Mouse (Mus musculus) hindbrain, embryonic 16.5 days (tissue): ENCODE data around the gene Ttll9. TPM values are rescaled to one million over a fixed set of nuclear protein-coding genes. Genes with fewer than 3 reads are reported as not detected.

Source experiments
- ATAC-seq: fragments of 200-750 bp; cut with Nextera tagmentation; 2 replicates; pipeline ENCODE4 v1.8.0; 2017; ENCODE audit warnings: moderate TSS enrichment, moderate library complexity
- H3K27ac ChIP-seq: fragments of 300-500 bp; sonication (generic); 2 replicates; pipeline ENCODE4 v1.5.1; 2014; ENCODE audit warnings: low read depth, mild to moderate bottlenecking, control low read depth, low read length, moderate library complexity
- H3K27me3 ChIP-seq: fragments of 300-500 bp; sonication (generic); replicated peaks from 2 replicates; pipeline ENCODE4 v1.6.1; 2014; ENCODE audit warnings: low read length; ENCODE audit not compliant: control insufficient read depth, insufficient read depth
- H3K36me3 ChIP-seq: fragments of 300-500 bp; sonication (generic); 2 replicates; pipeline ENCODE4 v1.6.1; 2014; ENCODE audit warnings: mild to moderate bottlenecking, low read length, moderate library complexity, mixed read lengths; ENCODE audit not compliant: control insufficient read depth, insufficient read depth
- H3K4me1 ChIP-seq: fragments of 300-500 bp; sonication (generic); 2 replicates; pipeline ENCODE4 v1.6.1; 2014; ENCODE audit warnings: low read depth, low read length; ENCODE audit not compliant: control insufficient read depth, insufficient read depth
- H3K4me2 ChIP-seq: fragments of 300-500 bp; sonication (generic); 2 replicates; pipeline ENCODE4 v1.6.1; 2014; ENCODE audit warnings: mild to moderate bottlenecking, low read length, control low read depth, moderate library complexity
- H3K4me3 ChIP-seq: fragments of 300-500 bp; sonication (generic); 2 replicates; pipeline ENCODE4 v1.5.1; 2014; ENCODE audit warnings: mild to moderate bottlenecking, low read length, control low read depth, moderate library complexity
- H3K9ac ChIP-seq: fragments of 300-500 bp; sonication (generic); 2 replicates; pipeline ENCODE4 v1.6.1; 2014; ENCODE audit warnings: low read depth, mild to moderate bottlenecking, control low read depth, low read length, moderate library complexity
- H3K9me3 ChIP-seq: fragments of 300-500 bp; sonication (generic); 2 replicates; pipeline ENCODE4 v1.6.1; 2014; ENCODE audit warnings: mild to moderate bottlenecking, low read length, moderate library complexity; ENCODE audit not compliant: control insufficient read depth
- WGBS: fragments of 180-500 bp; shearing (Covaris S2); extraction: QIAGEN DNeasy Blood & Tissue Kit; methylation state at CpG from one replicate; pipeline ENCODE4 v1.1.7; 2014; 5-methylcytosine and 5-hydroxymethylcytosine counted together
- polyA plus RNA-seq: library from polyadenylated mRNA; unstranded; fragments of >200 nt; fragmentation: Nextera tagmentation; extraction: Ambion mirVana; gene quantifications from 2 replicates; pipeline ENCODE4 v1.2.1, GENCODE M21; 2015

Gene Ttll9
- polyA plus RNA-seq, 1 experiment from 2014 or later = 9.2 TPM

DNA sequence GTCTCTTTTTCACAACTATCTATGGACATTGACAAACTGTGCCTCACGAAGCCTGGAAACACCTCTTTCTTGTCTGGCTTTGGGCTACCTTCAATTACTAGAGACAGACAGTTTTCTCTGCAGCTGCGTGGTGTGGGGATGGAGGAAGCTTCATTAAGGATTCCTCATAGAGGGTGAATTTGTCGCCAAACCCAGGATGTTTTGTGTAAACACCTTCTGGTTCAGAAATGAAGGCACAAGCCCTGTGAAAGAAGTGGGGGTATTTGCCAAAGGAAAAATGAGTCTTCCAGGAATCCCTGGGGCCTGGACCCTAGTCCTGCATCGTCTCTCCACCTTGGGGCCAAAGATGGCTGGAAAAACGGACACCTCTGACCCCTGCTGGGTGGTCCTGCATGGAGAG, 54.5 kb downstream of the Ttll9 start:
- H3K9me3 ChIP-seq = no peaks in the 10 kb centered on the region
- peaks cover 3% of the 10 kb centered on the region for H3K36me3 ChIP-seq
- H3K27ac ChIP-seq = no peak overlapping the region
- 49% methylated on average over 5 of the region's 5 CpGs for WGBS
- H3K9ac ChIP-seq = no peak overlapping the region
- no peaks in the 10 kb centered on the region for H3K27me3 ChIP-seq
- no peak for ATAC-seq
- peaks cover 13% of the 10 kb centered on the region for H3K4me1 ChIP-seq
- H3K4me2 ChIP-seq = no peak overlapping the region
- H3K4me3 ChIP-seq = no peak overlapping the region

DNA sequence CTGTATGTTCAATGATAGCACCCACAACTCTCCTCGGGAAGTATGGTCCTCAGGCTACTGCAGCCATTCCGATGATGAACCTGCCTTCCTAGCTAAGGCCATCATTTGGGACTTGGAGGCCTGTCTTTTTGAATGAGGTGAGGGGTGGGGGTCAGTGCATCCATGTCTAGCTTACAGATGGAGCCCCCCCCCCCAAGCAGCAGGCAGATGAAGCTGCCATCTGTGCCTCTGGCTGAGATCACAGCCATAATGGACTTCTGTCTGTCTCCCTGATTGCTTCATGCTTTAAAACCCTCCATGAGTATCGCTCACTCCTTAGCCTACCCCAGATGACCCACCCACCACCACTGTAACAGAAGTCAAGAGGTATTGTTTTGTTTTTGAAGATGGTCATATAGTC, 57.1 kb downstream of the Ttll9 start:
- peaks cover 7% of the 10 kb centered on the region for H3K4me1 ChIP-seq
- H3K4me3 ChIP-seq = no peak overlapping the region
- no peaks in the 10 kb centered on the region for H3K27me3 ChIP-seq
- 75% methylated on average over 3 of the region's 3 CpGs for WGBS
- no peaks in the 10 kb centered on the region for H3K9me3 ChIP-seq
- H3K36me3 ChIP-seq = no peaks in the 10 kb centered on the region
- H3K4me2 ChIP-seq = no peak overlapping the region
- H3K27ac ChIP-seq = no peak overlapping the region
- no peak for ATAC-seq
- H3K9ac ChIP-seq = no peak overlapping the region

DNA sequence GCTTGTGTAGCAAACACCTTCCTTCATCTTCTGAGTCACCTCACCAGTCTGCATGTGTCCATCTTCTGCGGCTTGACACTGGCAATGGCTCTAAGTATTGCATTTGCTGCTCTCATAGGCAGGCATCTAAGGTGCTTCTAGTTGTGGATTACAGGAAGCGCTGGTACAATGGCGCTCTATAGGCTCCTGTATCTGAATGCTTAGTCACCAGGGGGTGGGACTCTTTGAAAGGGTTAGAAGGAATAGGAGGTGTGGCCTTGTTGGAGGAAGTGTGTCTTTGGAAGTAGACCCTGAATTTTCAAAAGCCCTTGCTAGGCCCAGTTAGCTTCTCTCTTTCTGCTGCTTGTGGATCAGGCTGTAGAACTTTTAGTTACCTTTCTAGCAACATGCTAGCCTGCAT, 58.9 kb downstream of the Ttll9 start:
- no peaks in the 10 kb centered on the region for H3K27me3 ChIP-seq
- no peak overlapping the region for H3K4me2 ChIP-seq
- WGBS = 64% methylated on average over 3 of the region's 3 CpGs
- no peaks in the 10 kb centered on the region for H3K36me3 ChIP-seq
- H3K4me3 ChIP-seq = no peak overlapping the region
- ATAC-seq = no peak
- no peaks in the 10 kb centered on the region for H3K4me1 ChIP-seq
- no peak overlapping the region for H3K27ac ChIP-seq
- no peaks in the 10 kb centered on the region for H3K9me3 ChIP-seq
- no peak overlapping the region for H3K9ac ChIP-seq

GRCm38 (mm10) chr2:153022855-153023254, 60.6 kb downstream of the Ttll9 start:
- WGBS = 53% methylated on average over 4 of the region's 4 CpGs
- no peaks in the 10 kb centered on the region for H3K27me3 ChIP-seq
- ATAC-seq = no peak
- no peak overlapping the region for H3K9ac ChIP-seq
- no peaks in the 10 kb centered on the region for H3K36me3 ChIP-seq
- H3K4me3 ChIP-seq = no peak overlapping the region
- no peaks in the 10 kb centered on the region for H3K9me3 ChIP-seq
- H3K4me1 ChIP-seq = no peaks in the 10 kb centered on the region
- H3K4me2 ChIP-seq = no peak overlapping the region
- no peak overlapping the region for H3K27ac ChIP-seq

GRCm38 (mm10) chr2:153026052-153026451, 63.8 kb downstream of the Ttll9 start:
- Histone ChIP-seq H3K9ac (no peak overlapping the region), H3K27me3 (no peaks in the 10 kb centered on the region), H3K4me1 (peaks cover 7% of the 10 kb centered on the region; the same call in 1 of the 2 replicates), H3K27ac (no peak overlapping the region), H3K4me3 (no peak overlapping the region), H3K9me3 (no peaks in the 10 kb centered on the region), H3K4me2 (no peak overlapping the region), H3K36me3 (no peaks in the 10 kb centered on the region)
- no peak for ATAC-seq
- 85% methylated on average over 7 of the region's 7 CpGs for WGBS

GRCm38 (mm10) chr2:153027501-153027900, 65.2 kb downstream of the Ttll9 start:
- 62% methylated on average over 4 of the region's 4 CpGs for WGBS
- H3K36me3 ChIP-seq = no peaks in the 10 kb centered on the region
- H3K9ac ChIP-seq = no peak overlapping the region
- no peak overlapping the region for H3K4me3 ChIP-seq
- no peak overlapping the region for H3K4me2 ChIP-seq
- no peak overlapping the region for H3K27ac ChIP-seq
- peaks cover 7% of the 10 kb centered on the region; the same call in 1 of the 2 replicates for H3K4me1 ChIP-seq
- no peaks in the 10 kb centered on the region for H3K9me3 ChIP-seq
- ATAC-seq = no peak
- no peaks in the 10 kb centered on the region for H3K27me3 ChIP-seq

GRCm38 (mm10) chr2:153030422-153030821, 68.1 kb downstream of the Ttll9 start:
- ATAC-seq = no peak
- H3K27ac ChIP-seq = peak overlapping the region; percentile 97; the same call in 1 of the 2 replicates
- no peak overlapping the region for H3K4me3 ChIP-seq

GRCm38 (mm10) chr2:153031126-153032082, 69.1 kb downstream of the Ttll9 start, which contains the start of gene Xkr7:
Gene Xkr7, plus strand, starts transcription at chr2:153031852.
- peaks cover 28% of the 10 kb centered on the region for H3K4me1 ChIP-seq
- peak within 1 kb of the TSS; percentile 97 for H3K27ac ChIP-seq
- H3K9me3 ChIP-seq = no peaks in the 10 kb centered on the region
- peak within 1 kb of the TSS; percentile 84 for H3K9ac ChIP-seq
- no peaks in the 10 kb centered on the region for H3K27me3 ChIP-seq
- WGBS = 1% methylated on average over 36 of the region's 54 CpGs
- peak within 1 kb of the TSS; percentile 78 for H3K4me2 ChIP-seq
- peak within 1 kb of the TSS; percentile 72 for H3K4me3 ChIP-seq
- H3K36me3 ChIP-seq = no peaks in the 10 kb centered on the region
- peak; percentile 90 for ATAC-seq

More at GRCm38 (mm10) chr2:153030422-153030821, 68.1 kb downstream of the Ttll9 start:
- H3K27me3 ChIP-seq = no peaks in the 10 kb centered on the region
- peak overlapping the region; percentile 78 for H3K4me2 ChIP-seq
- peaks cover 24% of the 10 kb centered on the region for H3K4me1 ChIP-seq
- 15% methylated on average over 4 of the region's 4 CpGs for WGBS
- H3K9ac ChIP-seq = 0 out of 2 replicates have a peak overlapping the region, but pooled peaks have one; percentile 24
- H3K36me3 ChIP-seq = no peaks in the 10 kb centered on the region
- no peaks in the 10 kb centered on the region for H3K9me3 ChIP-seq

- H3K9ac ChIP-seq = peak overlapping the region; percentile 84
- peak; percentile 63 for ATAC-seq
- peaks cover 30% of the 10 kb centered on the region for H3K4me1 ChIP-seq
- H3K4me3 ChIP-seq = peak overlapping the region; percentile 72
- H3K36me3 ChIP-seq = no peaks in the 10 kb centered on the region
- H3K27ac ChIP-seq = peak overlapping the region; percentile 97
- WGBS = 1% methylated on average over 38 of the region's 58 CpGs
- H3K9me3 ChIP-seq = no peaks in the 10 kb centered on the region
- peak overlapping the region; percentile 78 for H3K4me2 ChIP-seq
- no peaks in the 10 kb centered on the region for H3K27me3 ChIP-seq
Observed at GRCm38 (mm10) chr2:153032083-153032842, 70.0 kb downstream of the Ttll9 start.
